Mouse (Mus musculus) kidney, adult 2 months (tissue): ENCODE measurements around the gene Plekha5. TPM values are rescaled to one million over a fixed set of nuclear protein-coding genes. Genes with fewer than 3 reads are reported as not detected.

Experiments
- DNase-seq: peaks from one replicate; pipeline ENCODE4 v3.0.0; 2021
- H3K27ac ChIP-seq: fragments of 200-500 bp; 2 replicates; pipeline ENCODE4 v1.5.1; 2012; ENCODE audit warnings: low read depth, low read length, control low read depth, inconsistent platforms; ENCODE audit not compliant: insufficient read depth
- H3K27me3 ChIP-seq: fragments of 200-500 bp; replicated peaks from 2 replicates; pipeline ENCODE4 v1.6.1; 2012; ENCODE audit warnings: mild to moderate bottlenecking, moderate library complexity, low read length, inconsistent platforms; ENCODE audit not compliant: control insufficient read depth, insufficient read depth
- H3K36me3 ChIP-seq: fragments of 200-500 bp; 2 replicates; pipeline ENCODE4 v1.6.1; 2012; ENCODE audit warnings: mild to moderate bottlenecking, moderate library complexity, low read length, inconsistent platforms; ENCODE audit not compliant: control insufficient read depth, insufficient read depth
- H3K4me1 ChIP-seq: fragments of 200-500 bp; 2 replicates; pipeline ENCODE4 v1.6.1; 2011; ENCODE audit warnings: low read length; ENCODE audit not compliant: control insufficient read depth, insufficient read depth
- H3K4me3 ChIP-seq: fragments of 200-500 bp; 2 replicates; pipeline ENCODE4 v1.5.1; 2011; ENCODE audit warnings: mild to moderate bottlenecking, low read depth, low read length, control low read depth; ENCODE audit not compliant: insufficient read depth
- CTCF ChIP-seq: fragments of 200-500 bp; conservative IDR thresholded peaks from 2 replicates; pipeline ENCODE4 v1.5.1; 2011; ENCODE audit warnings: low read depth, mild to moderate bottlenecking, control low read depth, low read length, moderate library complexity, mixed read lengths; ENCODE audit not compliant: insufficient read depth, insufficient read length
- POLR2A ChIP-seq: fragments of 200-500 bp; IDR thresholded peaks from one replicate; pipeline ENCODE4 v1.6.1; 2011; ENCODE audit warnings: low read depth, low read length, control low read depth
- WGBS: fragments of 180-500 bp; shearing (Covaris S2); methylation state at CpG from one replicate; pipeline ENCODE4 v1.1.7; 2018; 5-methylcytosine and 5-hydroxymethylcytosine counted together
- polyA plus RNA-seq: library from polyadenylated mRNA; depleted of rRNA; stranded (reverse); fragments of >200 nt; gene quantifications from 2 replicates; pipeline ENCODE4 v1.2.3, GENCODE M21; 2012; rRNA removed

The Plekha5 gene
- polyA plus RNA-seq, 1 experiment = 21.4 TPM

DNA sequence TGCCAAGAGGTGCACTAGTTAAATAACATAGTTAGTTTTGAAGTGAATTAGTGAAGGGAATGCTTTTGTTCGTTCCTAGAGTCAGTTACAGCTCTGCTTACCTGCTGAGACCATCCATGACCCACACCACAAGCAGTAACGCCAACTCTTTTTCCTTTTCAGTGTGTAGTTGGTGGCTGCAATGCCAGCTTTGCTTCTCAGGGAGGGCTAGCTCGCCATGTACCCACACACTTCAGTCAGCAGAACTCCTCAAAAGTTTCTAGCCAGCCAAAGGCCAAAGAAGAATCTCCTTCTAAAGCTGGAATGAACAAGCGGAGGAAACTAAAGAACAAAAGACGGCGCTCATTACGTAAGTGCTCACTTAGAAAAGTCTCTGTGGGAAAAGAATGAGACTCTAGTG is 218.2 kb downstream of the Plekha5 start:
- Histone ChIP-seq H3K27me3 (no peaks in the 10 kb centered on the region), H3K4me1 (peaks cover under 1% of the 10 kb centered on the region), H3K27ac (no peak overlapping the region), H3K4me3 (no peak overlapping the region), H3K36me3 (peaks cover 8% of the 10 kb centered on the region)
- TF ChIP-seq POLR2A = no peak
- TF ChIP-seq CTCF = no peak
- WGBS = 90% methylated on average over 7 of the region's 7 CpGs
- no peak for DNase-seq

DNA sequence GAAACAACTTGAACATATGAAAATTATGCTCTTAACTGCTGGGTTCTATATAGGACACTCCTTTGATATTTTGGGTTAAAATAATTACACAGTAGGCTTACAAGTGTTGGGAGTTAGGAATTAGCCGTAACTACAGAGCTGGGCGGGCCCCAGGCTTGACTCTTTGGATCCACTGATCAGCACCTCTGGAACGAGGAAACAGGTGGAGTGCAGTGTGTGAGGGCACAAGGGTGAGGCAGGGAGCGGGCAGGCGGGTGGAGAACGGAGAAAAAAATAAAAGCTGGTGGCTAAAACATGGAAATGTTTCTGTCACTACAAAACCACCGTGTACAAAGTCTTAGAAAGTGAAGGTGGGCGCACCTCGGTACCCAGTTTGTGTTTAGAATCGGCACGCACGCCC is 218.8 kb downstream of the Plekha5 start:
- no peak overlapping the region for H3K27ac ChIP-seq
- H3K27me3 ChIP-seq = no peaks in the 10 kb centered on the region
- no peaks in the 10 kb centered on the region; the same call in 1 of the 2 replicates for H3K4me1 ChIP-seq
- peaks cover 8% of the 10 kb centered on the region for H3K36me3 ChIP-seq
- no peak for DNase-seq
- WGBS = 83% methylated on average over 12 of the region's 12 CpGs
- no peak for TF ChIP-seq CTCF
- TF ChIP-seq POLR2A = no peak
- no peak overlapping the region for H3K4me3 ChIP-seq

DNA sequence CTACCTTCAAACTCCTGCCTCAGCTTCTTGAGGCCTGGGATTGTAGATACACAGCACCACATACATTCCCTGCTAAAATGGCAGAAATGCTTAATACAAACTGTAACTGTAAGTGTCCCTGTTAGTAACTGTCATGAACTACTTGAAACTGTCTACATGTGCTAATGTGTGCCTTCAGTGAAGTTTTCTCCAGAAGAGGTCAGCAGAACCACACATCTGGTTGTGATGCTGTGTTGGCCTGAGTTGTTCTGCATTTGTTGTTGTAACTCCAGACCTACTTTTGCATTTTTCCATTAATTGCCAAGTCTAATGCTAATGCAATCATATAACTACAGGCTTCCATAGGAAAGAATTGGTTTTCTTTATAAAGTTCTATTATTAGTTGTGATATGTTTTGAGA is 222.1 kb downstream of the Plekha5 start:
- Histone ChIP-seq H3K27ac (no peak overlapping the region), H3K27me3 (no peaks in the 10 kb centered on the region), H3K36me3 (peaks cover 3% of the 10 kb centered on the region), H3K4me1 (no peaks in the 10 kb centered on the region; the same call in 1 of the 2 replicates), H3K4me3 (no peak overlapping the region)
- TF ChIP-seq POLR2A = no peak
- TF ChIP-seq CTCF = no peak
- DNase-seq = no peak

Other genes with a start within 250 kb of the Plekha5 start
- 23.4 and 23.9 TPM in 2 replicates for gene Aebp2, start 198.6 kb downstream of the Plekha5 start, polyA plus RNA-seq